Mouse (Mus musculus): Measurements from ENCODE around the gene Yipf3. TPM values are rescaled to one million over a fixed set of nuclear protein-coding genes. Genes with fewer than 3 reads are reported as not detected.

Gene Yipf3
- total RNA-seq (2021), result 100 to 1,000 TPM; 137 to 176 TPM
- long read RNA-seq, experiment 1, transcript Yipf3-201 (9 exons, 2,035 nt), result major isoform, 160 of 217 reads
- long read RNA-seq, experiment 1, partial matches to known transcripts, result 40 of 217 reads
- long read RNA-seq, experiment 1, other reads (novel, unspliced or antisense), result 12 of 217 reads
- long read RNA-seq, experiment 2, transcript Yipf3-201 (9 exons, 2,035 nt), result major isoform, 72 of 87 reads
- long read RNA-seq, experiment 2, partial matches to known transcripts, result 11 of 87 reads
- long read RNA-seq, experiment 2, other reads (novel, unspliced or antisense), result 2 of 87 reads

DNA sequence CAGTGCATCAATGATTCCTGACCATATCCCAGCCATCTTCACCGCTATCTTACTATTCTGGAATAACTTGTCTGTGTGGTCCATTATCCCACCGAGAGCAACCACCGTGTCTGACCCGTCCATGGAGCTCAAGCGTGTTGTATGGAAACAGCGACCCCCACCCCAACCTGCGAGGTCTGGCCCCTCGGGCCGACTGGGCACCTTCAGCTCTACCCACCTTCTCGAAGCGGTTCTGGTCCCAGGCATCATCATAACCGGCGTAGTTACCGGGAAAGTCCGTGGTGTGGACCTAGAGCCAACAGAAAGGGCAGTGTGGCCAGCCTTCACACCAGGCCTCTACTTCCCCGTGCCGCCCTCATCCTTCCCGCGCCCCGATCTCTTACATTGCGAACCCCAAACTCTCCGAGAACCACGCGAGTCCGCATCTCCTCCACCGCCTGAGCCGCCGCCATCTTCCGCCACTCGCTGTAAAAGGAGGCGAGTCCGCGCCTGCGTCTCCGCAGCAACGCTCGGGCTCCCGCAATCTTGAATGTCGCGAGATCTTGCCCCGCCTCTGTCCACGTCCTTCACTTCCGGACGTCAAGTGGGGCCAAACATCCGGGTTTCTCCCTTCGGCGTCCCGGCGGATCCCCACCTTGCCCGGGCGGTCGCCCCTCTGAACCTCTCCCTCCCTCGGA lies at the start of gene Yipf3, which contains the start of gene Polr1c:
TSS of gene Yipf3 (plus strand) at position 569 of the 677 bp plus-strand sequence.
TSS of gene Polr1c (minus strand) at position 543 of the 677 bp plus-strand sequence.
- peak; percentile 96 for DNase-seq

DNA sequence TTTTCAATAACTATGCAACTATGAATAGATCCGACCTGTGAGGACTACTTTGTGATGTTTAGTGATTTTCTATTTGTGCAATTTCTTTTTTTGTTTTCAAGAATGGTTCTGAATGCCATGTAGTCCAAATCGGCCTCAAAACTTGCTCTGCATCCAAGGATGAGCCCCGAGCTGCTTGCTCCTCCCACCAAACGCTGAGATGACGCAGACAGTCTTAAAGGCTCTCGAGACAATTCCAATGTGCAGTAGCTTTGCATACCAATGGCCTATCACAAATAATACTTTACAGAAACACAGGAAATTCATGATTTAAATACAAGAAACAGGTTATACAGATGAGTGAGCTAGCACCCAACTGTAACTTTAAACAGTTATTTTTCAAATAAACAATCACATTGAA lies 46.7 kb upstream of the Yipf3 start:
- peak; percentile 66 to 68 for DNase-seq

DNA sequence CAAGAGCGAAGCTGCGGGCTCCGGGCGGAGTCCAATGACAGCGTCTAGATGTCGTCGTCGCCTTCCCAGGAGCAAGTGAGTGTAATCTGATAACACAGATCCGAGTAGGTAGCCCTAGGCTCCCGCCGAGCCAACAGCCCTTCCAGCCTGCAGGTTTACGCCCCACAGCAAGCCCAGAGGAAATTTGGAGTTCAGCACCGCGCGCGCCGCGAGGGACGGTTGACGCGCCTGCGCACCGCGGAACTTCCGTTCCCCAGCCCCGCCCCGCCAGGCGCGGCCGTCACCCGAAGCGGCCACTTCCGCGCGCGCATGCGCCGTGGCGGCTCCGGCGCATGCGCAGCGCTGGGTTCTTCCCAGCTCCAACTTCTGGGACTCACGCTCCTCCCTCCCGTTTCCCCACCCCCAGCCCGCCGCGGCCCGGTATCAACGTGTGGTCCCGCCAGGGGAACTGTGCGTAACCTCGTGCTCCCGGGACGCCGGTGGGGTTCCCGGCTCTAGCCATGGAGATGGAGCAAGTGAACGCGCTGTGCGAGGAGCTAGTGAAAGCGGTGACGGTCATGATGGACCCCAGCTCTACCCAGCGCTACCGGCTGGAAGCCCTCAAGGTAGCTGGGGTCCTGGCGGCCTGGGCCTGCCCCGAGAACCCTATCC lies 45.3 kb upstream of the Yipf3 start, which contains the start of the genes Polh and Xpo5:
TSS of gene Polh (minus strand) at position 225 of the 651 bp plus-strand sequence.
TSS of gene Xpo5 (plus strand) at position 362 of the 651 bp plus-strand sequence.
- DNase-seq, result peak; percentile 94 to 96

DNA sequence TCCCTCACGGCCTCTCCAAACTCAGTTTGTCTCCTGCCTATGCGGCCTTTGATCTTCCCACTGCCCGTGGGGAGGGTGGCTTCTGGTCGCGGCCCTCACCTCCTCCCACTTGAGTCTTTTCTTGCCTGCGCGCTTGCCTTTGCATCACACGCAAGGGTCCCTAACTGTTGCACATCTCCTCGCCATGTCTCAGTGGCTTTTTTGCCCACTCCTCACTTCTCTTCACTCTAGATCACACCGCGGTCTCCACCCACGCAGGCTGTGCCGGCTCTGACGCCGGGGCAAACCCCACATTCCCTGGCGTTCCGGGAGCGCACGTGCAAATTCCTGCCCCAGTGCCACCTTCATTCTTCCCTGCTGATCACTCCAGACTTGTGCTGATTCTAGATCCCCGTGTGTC lies 44.8 kb upstream of the Yipf3 start:
- peak; percentile 41 to 44 for DNase-seq

DNA sequence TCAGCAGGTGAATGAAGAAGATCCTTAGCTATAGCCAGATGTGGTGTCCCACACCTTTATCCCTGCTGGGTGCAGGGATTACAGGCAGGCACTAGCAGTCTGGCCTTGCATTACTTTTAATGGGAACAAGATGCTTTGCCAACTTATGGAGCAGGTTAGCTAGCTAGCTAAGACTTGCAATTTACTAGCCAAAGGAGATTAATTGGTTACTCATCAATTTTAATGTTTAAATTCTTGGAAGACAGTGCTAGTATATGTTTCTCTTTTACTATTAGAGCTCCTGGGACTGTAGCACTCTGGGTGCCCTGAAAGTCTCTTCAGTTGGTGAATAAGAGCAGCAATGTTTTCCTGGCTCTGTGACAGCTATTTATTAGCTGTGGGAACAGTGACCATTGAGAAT lies 41.2 kb upstream of the Yipf3 start:
- DNase-seq, result no peak

DNA sequence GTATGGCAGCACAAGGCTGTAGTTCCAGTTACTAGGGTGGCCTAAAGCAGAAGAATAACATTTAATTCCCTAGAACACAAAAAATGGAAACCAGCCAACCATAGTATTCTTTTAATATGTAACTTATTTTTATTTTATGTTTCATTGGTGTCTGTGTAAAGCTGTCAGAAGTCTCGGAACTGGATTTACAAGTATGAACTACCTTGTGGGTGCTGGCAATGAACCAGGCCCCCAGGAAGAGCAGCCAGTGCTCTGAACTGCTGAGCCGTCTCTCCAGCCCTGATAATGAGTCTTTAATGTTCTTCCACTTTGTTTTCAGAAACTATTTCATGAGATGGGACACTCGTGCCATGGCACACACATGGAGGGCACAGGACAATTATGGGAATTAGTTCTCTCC lies 37.3 kb upstream of the Yipf3 start:
- no peak for DNase-seq

DNA sequence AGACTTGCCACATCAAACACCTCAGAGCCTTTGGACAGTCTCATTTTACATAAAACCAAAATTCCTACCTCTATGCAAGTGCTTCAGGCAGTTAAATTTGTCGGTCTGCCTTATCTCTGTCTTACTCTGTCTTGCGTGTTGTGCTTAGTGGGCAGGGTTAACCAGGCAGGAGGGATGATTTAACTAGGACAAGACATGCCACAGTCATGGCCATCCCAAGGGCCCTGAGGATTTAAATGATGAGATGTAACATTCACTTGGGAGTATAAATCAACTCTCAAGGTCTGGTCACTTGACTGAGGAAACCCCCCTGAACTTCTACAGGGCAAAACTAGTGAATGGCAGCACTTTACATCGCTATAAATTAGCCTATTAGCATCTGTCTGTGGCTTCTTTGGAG lies 26.3 kb upstream of the Yipf3 start:
- DNase-seq, result peak; percentile 49 to 62

DNA sequence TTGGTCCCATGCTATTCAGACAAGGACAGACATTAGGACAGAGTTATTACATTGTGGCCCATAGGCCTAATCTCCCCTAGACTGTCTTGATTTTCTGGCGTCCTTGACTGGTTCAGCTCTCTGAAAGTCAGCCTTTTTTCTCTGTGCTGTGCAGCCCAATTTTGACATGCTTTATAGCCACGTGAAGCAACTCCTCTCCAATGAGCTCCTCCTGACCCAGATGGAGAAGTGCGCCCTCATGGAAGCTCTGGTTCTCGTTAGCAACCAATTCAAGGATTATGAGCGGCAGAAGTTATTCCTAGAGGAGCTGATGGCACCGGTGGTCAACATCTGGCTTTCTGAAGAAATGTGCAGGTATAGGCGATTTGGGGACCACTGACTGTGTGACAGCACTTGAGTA lies 20.3 kb upstream of the Yipf3 start:
- peak; percentile 68 to 71 for DNase-seq

DNA sequence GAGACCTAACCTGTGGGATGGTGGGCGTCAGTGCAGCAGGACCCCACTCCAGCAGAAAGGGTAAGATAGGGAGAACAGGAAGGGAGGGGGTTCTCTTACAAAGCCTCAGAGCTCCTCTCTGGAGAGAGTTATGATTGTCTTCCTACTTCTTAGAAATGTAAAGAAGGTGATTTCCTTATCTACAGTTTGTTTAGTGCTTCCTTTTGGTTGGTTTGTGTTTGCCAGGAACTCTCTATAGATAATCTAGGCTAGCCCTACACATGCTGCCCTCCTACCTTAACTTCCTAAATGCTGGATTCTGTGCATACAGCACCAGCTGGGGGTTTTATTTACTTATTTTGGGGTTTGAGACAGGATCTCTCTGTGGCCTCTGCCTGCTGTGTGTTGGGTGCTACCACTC lies 11.8 kb upstream of the Yipf3 start:
- no peak for DNase-seq

DNA sequence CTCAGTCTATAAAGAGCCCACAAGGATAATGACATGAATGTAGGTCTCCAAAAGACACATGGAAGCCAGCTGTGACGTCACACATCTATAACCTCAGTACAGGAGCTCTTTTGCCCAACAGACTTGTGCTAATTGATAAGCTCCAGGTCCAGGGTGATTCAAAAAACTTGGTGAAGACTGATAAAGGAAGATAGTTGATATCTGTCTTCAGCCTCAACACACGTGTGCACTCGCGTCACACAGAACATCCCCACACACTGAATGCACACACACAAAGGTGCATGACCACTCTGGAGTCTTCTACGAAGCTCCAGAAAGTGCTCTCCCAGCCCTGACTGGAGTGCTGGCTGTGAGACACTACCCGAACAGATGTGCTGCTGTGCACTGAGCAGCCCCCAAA lies 10.8 kb upstream of the Yipf3 start:
- no peak for DNase-seq

DNA sequence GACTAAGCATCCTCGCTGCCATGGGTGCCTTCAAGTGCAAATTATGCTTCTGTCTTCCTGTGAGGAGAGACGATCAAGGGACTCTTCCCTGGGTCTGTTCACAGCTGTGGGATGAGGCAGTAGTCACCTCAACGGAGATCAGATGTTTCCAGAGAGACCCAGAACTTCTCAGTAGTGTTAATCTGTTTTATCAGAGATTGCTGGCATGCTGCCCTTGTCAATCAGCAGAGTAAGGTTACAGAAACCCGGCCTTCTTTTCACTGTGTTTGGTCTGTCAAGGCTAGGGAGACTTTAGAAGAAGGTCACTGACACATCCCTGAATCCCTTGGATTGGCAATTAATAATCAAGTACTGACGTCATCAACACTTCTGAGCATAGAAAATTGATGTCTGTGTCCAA lies 10.4 kb upstream of the Yipf3 start:
- DNase-seq, result peak; percentile 60 to 62

DNA sequence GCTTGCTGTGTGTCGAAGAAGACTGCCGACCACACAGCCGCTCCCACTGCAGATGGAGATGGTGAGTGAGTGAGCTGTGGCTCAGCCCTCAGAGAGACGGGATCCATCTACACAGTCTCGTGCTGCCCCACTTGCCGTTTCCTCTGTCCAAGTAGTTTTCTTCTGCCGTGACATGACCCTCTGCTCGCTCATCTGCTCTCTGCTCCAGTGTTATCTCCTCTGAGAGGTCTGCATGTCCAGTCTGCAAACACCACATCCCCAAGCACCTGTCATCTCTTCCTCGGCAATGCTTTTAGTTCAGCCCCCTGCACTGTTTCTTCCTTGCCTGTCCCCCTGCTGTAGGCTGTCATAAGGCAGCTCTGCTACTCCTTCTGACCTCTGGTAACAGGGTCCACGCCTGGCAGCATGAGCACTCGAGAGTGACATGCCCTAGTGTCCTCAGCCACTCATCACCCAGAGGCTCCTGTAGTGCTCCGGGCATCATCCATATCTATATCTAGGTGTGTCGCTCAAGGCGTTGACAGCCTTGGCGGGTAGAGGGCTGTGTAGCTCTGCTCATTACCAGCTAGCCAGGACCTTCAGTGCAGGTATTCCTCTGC lies 8.3 kb upstream of the Yipf3 start:
- no peak for DNase-seq

DNA sequence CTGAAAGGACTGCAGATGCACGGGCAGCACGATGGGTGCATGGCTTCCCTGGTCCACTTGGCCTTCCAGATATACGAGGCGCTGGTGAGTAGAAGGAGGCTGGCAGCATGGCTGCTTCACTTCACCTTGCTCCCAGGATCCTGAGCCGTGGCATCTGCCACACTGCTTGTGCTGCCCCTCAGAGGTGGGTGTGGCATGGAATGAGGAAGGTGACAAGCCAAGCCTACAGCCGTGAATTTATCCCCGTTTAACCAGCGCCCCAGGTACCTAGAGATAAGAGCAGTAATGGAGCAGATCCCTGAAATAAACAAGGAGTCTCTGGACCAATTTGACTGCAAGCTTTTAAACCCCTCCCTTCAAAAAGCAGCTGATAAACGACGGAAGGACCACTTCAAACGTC lies 6.4 kb upstream of the Yipf3 start:
- no peak for DNase-seq

DNA sequence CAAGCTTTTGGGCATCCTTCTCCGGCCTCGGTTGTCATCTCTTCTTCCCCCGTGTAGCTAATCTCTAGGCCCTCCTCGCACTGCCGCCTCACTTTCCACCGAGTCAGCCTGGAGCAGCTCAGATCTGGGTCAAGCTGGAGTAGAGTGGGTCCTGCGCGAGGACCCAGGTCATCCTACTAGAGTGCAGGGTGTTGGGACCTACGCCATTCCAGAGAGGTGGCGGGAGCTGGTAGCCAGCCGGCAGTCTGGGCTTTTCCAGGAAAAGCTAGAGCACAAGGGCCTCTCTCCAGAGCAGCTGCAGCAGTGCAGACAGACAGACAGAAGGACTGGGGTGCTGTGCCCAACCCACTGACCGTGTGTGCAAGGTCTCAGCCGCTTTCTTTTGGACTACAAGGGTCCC lies 5.6 kb upstream of the Yipf3 start:
- DNase-seq, result no peak

DNA sequence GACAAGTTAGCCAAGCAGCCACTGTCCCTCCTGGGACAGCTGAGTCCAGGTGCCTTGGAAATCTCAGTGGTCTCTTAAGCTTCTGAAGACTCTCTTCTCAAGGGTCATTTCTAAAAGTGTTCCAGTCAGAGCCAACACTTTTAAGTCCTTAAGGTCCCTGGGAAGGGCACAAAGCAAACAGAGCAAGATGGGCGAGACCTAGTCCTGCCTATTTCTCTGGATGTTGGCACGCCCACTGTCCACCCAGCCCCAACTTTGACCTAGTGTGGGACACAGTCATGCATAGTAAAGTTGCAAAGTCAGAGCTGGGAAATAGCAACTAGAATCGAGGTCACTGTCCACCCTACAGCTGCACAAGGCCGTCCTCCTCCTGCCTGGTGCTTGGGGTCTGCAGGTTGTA lies 4.9 kb upstream of the Yipf3 start:
- DNase-seq, result peak; percentile 40 to 50

DNA sequence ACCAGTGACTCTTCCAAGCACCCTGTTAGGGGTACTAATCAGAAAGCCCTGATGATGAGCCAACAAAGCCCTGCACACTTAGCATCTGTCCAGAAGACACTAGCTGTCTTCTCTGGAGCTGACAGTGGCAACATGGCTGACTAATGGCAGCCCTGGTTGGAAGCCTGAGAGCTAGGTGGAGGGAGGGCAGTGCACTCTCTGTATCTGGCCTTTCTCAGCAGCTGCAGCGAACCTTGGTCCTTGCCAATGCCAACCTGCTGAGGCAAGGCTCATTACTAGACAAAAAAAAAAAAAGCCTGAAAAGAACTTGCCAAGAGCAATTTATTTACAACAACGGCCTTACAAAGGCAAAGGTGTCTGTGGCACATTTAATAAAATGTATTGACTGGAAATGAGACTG lies 4.3 kb upstream of the Yipf3 start:
- DNase-seq, result peak; percentile 35 to 56

DNA sequence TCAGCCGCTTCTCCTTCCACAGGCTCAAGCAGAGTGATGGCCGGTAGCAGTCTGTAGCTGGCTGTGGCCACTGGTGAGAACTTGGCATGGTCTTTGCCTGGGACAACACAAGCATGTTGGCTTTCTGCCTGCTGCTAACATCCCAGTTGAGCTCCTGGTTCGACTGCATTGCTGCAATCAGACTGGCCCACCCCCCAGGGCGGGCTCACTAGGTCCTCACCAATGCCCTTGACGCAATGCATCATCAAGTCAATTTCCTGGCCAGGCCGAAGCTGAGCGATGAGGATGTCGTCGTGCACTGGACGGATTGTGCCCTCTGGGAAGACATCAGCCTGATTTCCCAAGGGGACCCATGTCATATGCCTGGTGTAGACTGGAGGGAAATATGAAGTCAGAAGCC lies 3.3 kb upstream of the Yipf3 start:
- peak; percentile 89 to 90 for DNase-seq

DNA sequence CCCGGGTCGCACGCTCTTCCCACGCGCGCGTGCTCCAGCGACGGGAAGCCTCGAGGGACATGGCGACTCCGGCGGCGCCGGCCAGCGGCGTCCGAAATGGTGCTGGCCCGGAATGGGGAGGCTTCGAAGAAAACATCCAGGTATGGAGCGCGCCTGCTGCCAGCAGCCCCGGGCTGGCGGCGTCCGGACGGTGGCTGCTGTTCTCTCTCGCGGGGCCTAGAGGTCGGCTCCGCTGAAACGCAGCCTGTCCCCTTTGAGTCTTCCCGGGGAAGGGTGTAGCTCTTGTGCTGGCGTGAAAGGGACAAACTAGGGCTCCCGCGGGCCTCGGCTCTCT lies 276 bp downstream of the Yipf3 start:
- DNase-seq, result no peak

DNA sequence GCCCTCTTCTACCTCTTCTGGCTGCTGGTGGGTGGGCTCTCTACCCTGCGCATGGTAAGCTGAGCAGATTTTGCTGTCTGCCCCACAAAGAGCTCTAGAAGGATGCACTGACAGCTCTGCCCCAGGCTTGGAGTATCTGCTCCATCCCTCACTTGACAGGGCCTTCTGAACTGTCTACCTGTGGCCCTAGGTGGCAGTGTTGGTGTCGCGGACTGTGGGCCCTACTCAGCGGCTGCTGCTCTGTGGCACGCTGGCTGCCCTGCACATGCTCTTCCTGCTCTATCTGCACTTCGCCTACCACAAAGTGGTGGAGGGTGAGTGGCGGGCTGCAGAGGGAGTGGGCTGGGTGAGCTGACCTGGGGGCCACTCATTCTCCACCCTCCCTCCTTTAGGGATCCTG lies 3.3 kb downstream of the Yipf3 start:
- DNase-seq, result no peak

DNA sequence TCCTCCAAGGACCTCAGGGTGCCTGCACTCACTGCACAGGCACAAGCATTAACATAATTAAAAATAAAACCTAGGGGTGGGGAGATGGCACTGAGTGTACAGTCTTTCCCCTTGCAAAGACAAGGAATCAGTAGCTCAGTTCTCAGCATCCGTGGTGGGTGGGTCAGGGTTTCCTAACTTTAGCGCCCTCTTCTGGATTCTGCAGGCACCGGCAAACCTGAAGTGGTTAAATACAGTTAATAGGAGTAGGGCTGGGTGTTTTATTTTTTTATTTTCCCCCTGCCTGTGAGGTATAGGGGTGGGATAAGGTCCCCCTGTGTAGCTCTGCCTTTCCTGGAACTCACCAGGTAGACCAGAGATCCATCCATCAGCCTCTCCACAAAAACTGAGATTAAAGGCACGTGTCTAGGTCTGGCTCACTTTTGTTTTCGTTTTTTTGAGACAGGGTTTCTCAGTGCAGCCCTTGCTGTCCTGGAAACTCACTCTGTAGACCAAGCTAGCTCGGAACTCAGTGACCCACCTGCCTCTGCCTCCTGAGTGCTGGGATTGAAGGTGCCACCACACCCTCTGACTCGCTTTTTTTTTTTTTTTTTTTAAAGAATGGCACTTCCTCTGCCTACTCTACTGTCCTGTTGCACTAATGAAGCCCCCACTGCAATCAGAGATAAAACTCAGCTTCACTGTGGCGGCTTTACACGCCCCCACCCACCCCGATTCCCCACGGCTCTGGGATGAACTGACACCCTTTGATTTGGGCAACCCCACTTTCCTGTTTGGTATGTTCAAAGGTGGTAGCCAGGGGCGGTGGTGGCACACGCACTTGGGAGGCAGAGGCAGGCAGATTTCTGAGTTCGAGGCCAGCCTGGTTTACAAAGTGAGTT lies 4.9 kb downstream of the Yipf3 start:
- peak; percentile 60 to 72 for DNase-seq

DNA sequence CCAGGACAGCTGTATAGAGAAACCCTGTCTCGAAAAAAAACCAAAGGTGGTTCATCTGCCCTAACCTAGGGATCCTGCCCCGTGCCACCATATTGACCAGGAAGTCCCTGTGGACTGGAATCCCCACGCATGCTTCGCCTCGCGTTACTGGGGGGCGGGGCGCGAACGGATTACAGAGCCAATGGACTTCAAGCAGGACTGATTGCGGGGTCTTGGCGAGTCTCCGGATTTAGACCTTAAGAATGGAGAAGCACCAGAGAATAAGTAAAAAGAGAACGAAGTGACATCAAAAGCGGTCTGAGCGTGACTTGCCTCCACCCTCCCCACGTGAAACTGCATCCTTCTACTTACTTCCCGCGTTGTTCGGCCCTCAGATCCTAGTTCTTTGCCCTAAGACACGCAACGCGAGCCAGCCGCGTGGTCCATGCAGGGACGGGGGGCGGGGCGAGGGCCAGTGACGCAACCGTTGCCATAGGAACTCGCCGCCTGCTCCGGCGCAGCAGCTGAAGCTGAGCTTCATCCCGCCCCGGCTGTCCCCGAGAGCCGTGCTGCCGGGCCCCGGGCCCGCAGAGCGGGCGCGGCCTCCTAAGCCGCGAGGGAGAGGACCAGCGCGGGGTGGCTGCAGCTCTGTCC lies 5.7 kb downstream of the Yipf3 start, which contains the start of gene Lrrc73:
TSS of gene Lrrc73 (plus strand) at position 80 of the 633 bp plus-strand sequence.
- peak; percentile 96 to 98 for DNase-seq
